Mouse (Mus musculus) urinary bladder, adult 18-20 months (tissue): ENCODE measurements around the gene Ankdd1a.

Experiments
- DNase-seq, 2 experiments: peaks; one replicate each; pipeline ENCODE4 v3.0.0; 2022; ENCODE audit warnings: low spot score in 2 of 2, mixed read lengths in 2 of 2

Ankdd1a gene

GRCm38 (mm10) chr9:65502721-65503505 lies 17.1 kb downstream of the Ankdd1a start:
- peak in 1 of 2 experiments; percentile 23 for DNase-seq

- no peak for DNase-seq
Observed at GRCm38 (mm10) chr9:65502146-65502545, 17.8 kb downstream of the Ankdd1a start.

GRCm38 (mm10) chr9:65492851-65493250 lies 27.1 kb downstream of the Ankdd1a start:
- peak in 1 of 2 experiments; percentile 18 for DNase-seq

GRCm38 (mm10) chr9:65492351-65492750 lies 27.6 kb downstream of the Ankdd1a start:
- DNase-seq: no peak

GRCm38 (mm10) chr9:65491476-65491875 lies 28.5 kb downstream of the Ankdd1a start:
- no peak for DNase-seq

GRCm38 (mm10) chr9:65480071-65480470 lies 39.9 kb downstream of the Ankdd1a start:
- DNase-seq: no peak

GRCm38 (mm10) chr9:65479158-65479557 lies 40.8 kb downstream of the Ankdd1a start:
- DNase-seq: no peak

GRCm38 (mm10) chr9:65472769-65473168 lies 47.2 kb downstream of the Ankdd1a start:
- no peak for DNase-seq

- DNase-seq: no peak
Observed at GRCm38 (mm10) chr9:65467686-65468085, 52.3 kb downstream of the Ankdd1a start.

GRCm38 (mm10) chr9:65465241-65465640 lies 54.8 kb downstream of the Ankdd1a start:
- no peak for DNase-seq

- DNase-seq: no peak
Observed at GRCm38 (mm10) chr9:65464161-65464560, 55.8 kb downstream of the Ankdd1a start.

- DNase-seq: no peak
Observed at GRCm38 (mm10) chr9:65462544-65462943, 57.4 kb downstream of the Ankdd1a start.

GRCm38 (mm10) chr9:65460732-65461442 lies 59.1 kb downstream of the Ankdd1a start, which contains the start of gene Spg21:
Gene Spg21 (plus strand): TSS chr9:65460947.
- peak; percentile 92 to 99 for DNase-seq

GRCm38 (mm10) chr9:65460198-65460597 lies 59.8 kb downstream of the Ankdd1a start:
- DNase-seq: no peak

- no peak for DNase-seq
Observed at GRCm38 (mm10) chr9:65458975-65459374, 61.0 kb downstream of the Ankdd1a start.

- no peak for DNase-seq
Observed at GRCm38 (mm10) chr9:65447951-65448350, 72.0 kb downstream of the Ankdd1a start.

GRCm38 (mm10) chr9:65444692-65445091 lies 75.3 kb downstream of the Ankdd1a start:
- no peak for DNase-seq
